Mouse (Mus musculus) fibroblast of lung, adult 2 months (primary cell): ENCODE measurements at regions not wholly inside any gene's neighbourhood (a gene's known extent, or its start where the extent isn't known, plus 50 kb on each side); places are given as distances from the start of the nearest gene placed in this dataset.
"Not testable (repeated sequence)": the region's sequence is repeated elsewhere in the genome, so short reads cannot be mapped to it uniquely, and the experiment has no call there.

Source experiments
- DNase-seq: peaks from one replicate; pipeline ENCODE4 v3.0.0-alpha.2; 2011; ENCODE audit warnings: low read depth

DNA sequence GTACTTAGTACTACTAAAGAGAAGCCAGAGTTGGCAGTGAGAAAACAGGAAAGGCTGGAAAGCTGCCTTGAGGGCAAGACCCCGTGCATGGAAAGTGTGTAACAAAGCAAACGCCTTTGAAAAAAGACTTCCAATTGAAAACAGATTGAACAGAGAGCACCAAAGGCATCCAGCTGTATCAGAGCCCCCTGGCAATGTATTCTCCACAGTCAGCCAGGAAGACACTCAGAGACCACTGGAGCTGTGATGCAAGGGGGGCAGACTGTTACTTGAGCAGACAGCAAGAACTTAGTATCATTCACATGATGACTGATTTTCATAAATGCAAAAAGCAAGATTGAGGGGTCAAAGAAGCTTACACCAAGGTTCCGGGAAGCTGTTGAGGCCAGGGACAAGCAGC, 146.2 kb upstream of the Hes1 start:
- DNase-seq: no peak

DNA sequence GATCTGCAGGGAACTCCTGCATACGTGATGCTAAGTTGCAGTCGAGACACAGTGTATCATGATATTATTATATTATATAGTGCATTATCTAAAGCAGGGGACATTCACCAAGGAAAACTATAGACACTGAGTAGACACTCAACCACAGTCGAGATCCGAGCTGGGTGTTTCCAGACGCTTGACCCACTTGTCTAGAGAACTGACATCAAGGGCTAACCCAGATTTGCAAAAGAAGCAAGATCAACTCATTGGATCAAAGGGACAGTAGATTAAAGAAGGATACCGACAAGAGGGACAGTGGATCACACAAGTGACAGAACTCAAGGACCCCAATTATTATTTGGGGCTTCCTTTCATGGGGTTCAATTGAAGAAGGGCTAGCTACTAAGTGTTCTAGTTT, 145.8 kb upstream of the Hes1 start:
- no peak for DNase-seq

- DNase-seq: no peak
Observed at GRCm38 (mm10) chr16:29920940-29921339, 143.2 kb upstream of the Hes1 start.

DNA sequence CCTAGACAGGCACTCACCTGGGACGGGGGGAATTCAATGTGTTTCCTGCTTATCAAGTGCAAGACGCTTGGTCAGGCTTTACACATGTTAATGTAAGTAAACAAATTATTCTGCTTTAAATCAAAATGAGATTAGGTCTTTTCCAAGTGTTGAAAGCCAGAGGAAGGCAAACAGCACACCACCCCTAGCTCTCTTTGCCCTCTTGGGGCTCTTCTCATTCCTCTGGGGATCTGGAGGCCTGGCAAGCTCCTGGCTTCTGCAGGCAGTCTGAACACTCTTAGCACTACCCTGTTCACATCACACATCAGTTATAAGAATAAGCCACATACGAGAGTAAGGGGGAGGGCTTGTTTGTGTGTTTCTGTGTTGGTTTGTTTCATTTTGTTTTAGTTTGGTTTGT, 142.8 kb upstream of the Hes1 start:
- no peak for DNase-seq

DNA sequence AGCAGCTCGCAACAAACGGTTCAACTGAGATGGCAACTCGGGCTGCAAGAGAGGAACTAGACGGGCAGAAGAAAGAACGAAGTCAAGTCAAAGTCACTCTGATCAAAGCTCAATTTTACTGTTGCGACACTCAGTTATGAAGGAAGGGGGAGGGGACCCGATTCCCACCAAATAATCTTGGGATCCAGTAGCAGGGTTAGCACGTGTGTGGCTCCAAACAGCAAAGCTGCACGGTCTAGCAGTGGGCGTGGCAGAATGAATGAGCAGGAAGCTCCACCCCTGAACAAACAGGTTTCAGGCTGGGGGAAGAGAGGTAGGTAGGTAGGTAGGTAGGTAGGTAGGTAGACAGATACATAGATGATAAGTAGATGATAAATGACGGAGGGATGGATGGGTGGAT, 136.9 kb upstream of the Hes1 start:
- DNase-seq: not testable (repeated sequence)

GRCm38 (mm10) chr16:29928291-29928690, 135.9 kb upstream of the Hes1 start:
- no peak for DNase-seq

DNA sequence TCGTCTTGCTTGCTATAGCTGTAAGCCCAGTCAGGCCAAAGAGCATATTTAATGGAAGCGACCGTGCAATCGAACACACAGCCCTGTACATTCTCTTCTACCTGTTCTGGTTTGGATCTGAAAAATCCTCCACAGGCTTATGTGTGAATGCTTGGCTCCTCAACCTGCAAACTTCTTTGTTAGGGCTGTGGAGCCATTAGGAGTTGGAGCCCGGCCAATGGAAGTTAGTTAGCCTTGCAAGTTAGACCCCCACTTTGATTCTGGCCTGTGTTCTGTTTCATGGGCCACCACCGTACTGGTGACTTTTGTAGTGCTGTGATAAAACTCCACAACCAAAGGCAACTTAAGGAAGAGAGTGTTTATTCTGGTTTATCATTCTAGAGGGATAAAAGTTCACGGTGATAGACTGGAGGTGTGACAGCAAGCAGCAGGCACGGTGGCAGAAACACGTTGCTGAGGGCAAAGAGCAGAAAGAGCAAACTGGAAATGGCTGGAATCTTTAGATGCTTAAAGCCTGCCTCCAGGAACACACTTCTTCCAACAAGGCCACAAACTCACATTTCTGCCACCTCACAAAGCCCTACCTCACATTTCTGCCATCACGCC, 132.3 kb upstream of the Hes1 start:
- DNase-seq: no peak

DNA sequence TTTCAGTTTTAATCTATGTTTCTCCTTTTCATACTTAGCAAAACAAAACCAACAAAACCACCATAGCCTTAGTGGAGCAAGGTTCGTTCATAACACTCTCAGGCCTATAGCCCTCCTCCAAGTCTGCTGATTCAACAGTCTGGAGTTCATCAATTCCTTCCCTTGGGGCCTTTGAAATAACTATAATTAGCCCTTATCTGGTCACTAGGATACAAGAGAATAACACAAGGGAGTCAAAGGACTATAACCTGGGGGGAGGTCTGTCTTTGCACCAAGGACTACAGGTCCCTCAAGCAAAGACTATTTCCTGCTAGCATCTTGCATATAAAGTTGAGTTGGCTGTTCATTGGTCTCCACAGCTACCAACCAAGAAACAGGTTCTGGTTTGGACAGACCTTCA, 129.5 kb upstream of the Hes1 start:
- DNase-seq: no peak

DNA sequence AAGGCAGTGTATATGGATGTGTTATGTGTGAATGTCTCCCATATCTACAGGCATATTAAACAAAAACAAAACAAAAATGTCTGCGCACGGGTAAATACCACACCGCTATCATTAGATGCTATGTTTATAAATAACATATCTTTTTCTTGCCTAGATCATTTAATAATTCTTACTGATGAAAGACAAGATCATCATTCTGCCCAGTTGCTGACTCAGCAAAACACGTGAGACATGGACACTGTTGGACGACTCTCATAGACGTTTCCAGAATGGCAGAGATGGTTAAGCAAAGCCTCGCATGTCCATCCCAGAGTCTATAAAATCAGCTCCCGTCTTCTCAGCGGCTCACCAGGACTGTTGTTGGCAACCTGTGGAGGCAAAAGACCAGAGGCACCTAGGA, 125.5 kb upstream of the Hes1 start:
- DNase-seq: no peak

DNA sequence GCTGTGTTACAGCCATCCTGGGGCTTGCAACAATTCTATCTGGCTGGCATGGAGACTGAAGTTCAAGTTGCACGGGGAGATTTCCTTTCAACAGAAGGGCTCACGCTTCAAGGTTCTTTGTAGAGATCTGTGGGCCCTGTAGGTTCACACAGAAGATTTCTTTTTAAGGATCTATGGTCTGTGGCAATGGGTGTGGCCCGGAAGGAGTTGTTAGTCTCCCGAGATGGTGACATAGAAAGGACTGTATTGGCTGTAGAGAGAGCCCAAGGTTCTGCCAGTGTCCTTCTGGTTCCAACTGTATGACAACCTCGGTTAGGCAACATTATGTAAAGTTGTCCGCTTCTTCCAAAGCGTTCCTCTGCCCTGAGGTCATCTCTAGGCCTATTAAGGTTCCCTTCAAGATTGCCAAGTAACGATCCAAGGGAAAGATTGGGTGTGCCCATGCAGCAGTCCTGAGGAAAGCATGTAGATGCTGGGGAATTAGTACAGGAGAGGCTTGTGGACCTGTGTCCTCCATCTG, 124.8 kb upstream of the Hes1 start:
- no peak for DNase-seq

GRCm38 (mm10) chr16:29939869-29940707, 124.1 kb upstream of the Hes1 start:
- DNase-seq: no peak

GRCm38 (mm10) chr16:29942111-29942510, 122.1 kb upstream of the Hes1 start:
- DNase-seq: no peak

- DNase-seq: peak; percentile 87
Observed at GRCm38 (mm10) chr16:29943963-29944860, 120.0 kb upstream of the Hes1 start.

- no peak for DNase-seq
Observed at GRCm38 (mm10) chr16:29944966-29945365, 119.2 kb upstream of the Hes1 start.

GRCm38 (mm10) chr16:29945376-29945890, 118.8 kb upstream of the Hes1 start:
- DNase-seq: no peak

DNA sequence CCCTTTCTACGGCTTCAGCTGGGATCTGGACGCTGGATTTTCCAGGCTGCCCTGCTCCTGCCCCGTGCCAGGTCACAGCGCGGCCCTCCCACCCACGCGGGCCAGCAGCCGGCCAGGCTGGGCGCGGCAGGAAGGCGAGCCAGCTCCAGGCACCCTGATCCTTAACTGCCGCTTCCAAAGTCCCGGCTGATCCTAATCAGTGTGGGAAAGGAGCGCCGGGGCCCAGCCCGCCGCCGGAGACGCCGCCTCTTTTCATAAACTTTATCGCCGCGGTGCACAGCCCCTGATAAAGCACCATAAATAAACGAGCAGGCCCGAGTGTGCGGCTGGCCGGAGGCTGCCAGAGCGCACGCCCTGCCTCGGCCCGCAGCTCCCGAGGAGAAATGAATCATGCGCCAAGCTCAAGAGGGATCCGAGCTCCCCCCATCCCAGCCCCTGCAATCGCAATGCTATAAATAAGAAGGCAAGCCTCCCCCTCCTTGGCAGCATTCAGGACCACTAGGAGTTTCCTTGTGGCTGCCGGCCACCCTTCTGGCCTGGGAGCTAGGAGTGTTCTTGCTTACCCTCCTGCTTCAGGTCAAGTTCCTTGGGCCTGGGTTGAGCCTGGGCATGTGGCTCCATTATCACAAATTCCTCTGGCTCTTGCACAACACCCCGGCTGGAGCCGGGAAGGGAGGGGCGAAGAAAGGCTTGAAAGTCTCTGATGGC, 118.1 kb upstream of the Hes1 start:
- peak; percentile 94 for DNase-seq

GRCm38 (mm10) chr16:29946966-29947365, 117.2 kb upstream of the Hes1 start:
- DNase-seq: peak; percentile 78

GRCm38 (mm10) chr16:29947670-29948069, 116.5 kb upstream of the Hes1 start:
- peak; percentile 48 for DNase-seq

DNA sequence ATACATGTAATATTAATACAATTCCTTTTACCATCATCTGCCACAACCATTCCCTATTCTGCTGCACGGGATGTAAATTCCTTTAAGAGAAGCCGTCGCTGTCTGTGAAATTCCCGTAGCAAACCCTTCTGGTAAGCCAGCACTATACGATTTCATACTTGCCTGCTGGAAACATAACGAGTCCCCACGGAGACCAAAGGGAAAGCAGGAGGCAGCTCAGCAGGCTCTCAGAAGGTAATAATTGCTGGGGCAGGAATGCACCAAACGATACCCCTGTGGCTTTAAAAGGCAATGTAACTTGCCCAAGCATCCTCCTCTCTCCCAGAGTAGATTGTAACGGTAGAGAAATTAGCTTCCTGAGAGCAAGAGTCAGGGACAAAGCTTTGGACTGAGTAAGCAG, 114.0 kb upstream of the Hes1 start:
- no peak for DNase-seq

GRCm38 (mm10) chr16:29950791-29951190, 113.4 kb upstream of the Hes1 start:
- DNase-seq: no peak

- no peak for DNase-seq
Observed at GRCm38 (mm10) chr16:29954700-29955099, 109.5 kb upstream of the Hes1 start.

DNA sequence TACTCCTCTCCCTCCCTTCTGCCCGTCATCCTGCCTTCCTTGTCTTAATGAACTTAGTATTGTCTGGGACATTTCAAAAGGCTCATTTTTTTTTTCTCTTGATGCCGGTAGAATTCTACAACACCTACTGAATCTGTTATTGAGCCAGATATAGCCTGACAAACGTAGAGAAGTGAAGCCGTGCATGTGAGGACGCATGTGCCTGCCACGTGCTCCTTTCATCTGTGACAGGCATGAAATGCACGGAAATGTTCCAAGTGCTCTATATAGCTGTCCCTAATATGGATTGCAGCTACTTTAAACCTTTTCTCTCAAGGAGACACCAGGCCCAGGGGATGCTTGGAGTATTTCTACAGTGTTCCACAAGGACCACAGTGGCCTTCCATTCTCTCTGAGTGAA, 107.3 kb upstream of the Hes1 start:
- no peak for DNase-seq
